Mouse (Mus musculus) olfactory bulb, adult 2 months (tissue): ENCODE measurements around the gene Wdr78.

ENCODE experiments used
- CTCF ChIP-seq: fragments of 200-500 bp; IDR thresholded peaks from 2 replicates; pipeline ENCODE4 v1.5.1; 2012; ENCODE audit warnings: low read depth, mild to moderate bottlenecking, low read length, moderate library complexity; ENCODE audit not compliant: insufficient read depth
- POLR2A ChIP-seq: fragments of 200-500 bp; IDR thresholded peaks from 2 replicates; pipeline ENCODE4 v1.6.1; 2012; ENCODE audit warnings: mild to moderate bottlenecking, low read depth, low read length, moderate library complexity; ENCODE audit not compliant: insufficient read depth

DNA sequence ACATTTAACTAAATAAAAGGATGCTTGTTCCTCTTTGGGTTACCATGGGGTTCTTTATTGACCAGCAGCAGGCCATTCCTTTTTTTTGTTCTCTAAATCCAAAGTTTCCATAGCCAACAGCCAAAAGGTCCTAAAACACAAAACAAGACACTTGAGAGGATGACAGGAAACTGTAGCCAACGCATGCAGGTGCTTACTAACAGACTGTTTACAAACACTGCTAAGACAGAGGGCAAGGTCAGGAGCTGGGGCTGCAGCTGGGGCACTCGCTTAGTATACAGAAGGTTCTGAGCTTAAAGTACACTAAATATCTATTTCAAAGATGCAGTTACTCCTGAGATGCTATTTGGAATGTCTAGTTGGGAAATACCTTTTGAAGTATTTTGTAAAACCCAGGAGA lies 49.9 kb downstream of the Wdr78 start:
- TF ChIP-seq CTCF = no peak
- no peak for TF ChIP-seq POLR2A
